Mouse (Mus musculus) adrenal gland, adult 8-10 months (tissue): ENCODE results near the gene Pigk. TPM values are rescaled to one million over a fixed set of nuclear protein-coding genes. Genes with fewer than 3 reads are reported as not detected.
"Not testable (repeated sequence)": the region's sequence is repeated elsewhere in the genome, so short reads cannot be mapped to it uniquely, and the experiment has no call there.

ENCODE experiments used
- DNase-seq: peaks from one replicate; pipeline ENCODE4 v3.0.0; 2022
- total RNA-seq, 4 experiments: library from RNA; stranded (reverse); gene quantifications; 2 replicates each; pipeline ENCODE4 v1.2.4; 2022

Gene Pigk
- total RNA-seq = 10 to 100 TPM; 65.0 to 73.7 (median 68.0) TPM

GRCm38 (mm10) chr3:152713991-152714902 is at the start of gene Pigk:
Gene Pigk (plus strand): TSS chr3:152714100.
- peak; percentile 88 for DNase-seq

DNA sequence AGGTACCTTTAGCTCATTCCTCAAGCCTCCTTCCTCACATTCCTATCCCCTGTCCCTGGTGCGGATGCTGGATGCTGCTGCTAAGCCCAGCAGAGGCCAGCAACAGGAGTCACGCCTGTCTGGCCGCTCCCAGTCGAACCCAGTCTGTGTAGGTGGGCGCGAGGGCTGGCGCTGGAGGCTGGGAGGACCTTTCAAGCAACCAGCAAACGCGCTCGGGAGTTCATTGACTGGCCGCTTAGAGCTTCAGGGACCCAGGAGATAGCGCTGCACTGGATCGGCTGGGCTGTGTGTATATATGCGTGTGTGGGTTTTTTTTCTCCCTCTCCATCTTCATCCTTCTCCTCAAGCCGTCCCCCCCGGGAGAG is 46.9 kb upstream of the Pigk start:
- DNase-seq = no peak

DNA sequence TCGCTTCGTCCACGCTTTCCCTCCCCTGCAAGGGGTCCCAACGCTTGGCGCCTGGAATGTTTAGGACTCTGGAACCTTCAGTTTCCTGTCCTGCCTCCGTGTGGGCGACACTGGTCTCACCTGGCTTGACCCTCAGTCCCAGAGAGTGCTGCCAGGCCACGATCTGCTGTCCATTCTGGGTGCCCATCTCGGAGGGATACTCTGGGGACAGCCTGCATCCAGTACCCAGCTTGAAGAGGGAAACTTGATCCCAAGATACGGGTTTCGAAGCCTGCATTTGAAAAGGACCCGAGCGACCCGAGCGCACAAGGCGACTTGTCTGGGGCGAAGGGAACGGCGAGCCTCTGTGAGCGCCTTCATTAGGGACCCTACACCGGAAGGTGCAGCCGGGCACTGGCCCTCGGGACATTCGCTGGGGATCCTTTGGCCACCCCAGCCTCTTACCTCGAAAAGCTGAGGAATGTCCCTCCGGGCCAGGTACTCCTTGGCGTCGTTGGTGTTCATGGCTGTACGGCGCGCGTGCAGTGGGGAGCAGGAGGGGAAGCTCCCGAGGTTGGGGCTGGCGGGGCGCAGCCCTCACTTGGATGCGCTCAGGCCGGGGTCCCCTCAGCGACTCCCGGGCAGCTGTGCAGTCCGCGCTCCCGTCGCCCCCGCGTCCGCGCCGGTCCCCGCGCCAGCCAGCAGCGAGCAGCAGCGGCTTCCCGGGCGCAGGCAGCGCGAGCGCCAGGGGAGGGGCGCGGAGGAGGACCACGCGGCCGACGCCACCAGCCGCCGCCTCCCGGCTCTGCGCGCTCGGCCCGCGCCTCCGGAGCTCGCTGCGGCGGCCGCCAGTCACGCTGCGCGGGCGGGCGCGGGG is 46.3 kb upstream of the Pigk start:
- DNase-seq = no peak

DNA sequence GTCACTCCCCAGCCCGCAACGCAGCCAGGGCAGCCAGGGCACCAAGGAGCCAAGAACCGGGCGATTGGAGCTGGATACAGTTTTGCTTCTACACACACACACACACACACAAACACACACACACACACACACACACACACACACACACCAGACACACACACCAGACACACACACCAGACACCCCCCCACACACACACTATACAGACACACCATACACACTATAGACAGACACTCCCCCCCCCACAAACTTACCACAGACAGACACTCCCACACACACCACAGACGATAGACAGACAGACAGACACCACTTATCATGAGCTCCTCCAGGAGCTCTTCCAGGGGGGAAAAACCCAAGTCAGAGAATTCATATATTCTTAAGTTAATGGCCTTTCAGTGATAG is 45.7 kb upstream of the Pigk start, which contains the start of gene Ak5:
TSS of gene Ak5 (minus strand) at position 122 of the 400 bp plus-strand sequence.
- DNase-seq = no peak

GRCm38 (mm10) chr3:152668793-152669192 is 45.1 kb upstream of the Pigk start:
- DNase-seq = no peak

- DNase-seq = no peak
Observed at GRCm38 (mm10) chr3:152669783-152670182, 44.1 kb upstream of the Pigk start.

GRCm38 (mm10) chr3:152674663-152675062 is 39.2 kb upstream of the Pigk start:
- DNase-seq = no peak

DNA sequence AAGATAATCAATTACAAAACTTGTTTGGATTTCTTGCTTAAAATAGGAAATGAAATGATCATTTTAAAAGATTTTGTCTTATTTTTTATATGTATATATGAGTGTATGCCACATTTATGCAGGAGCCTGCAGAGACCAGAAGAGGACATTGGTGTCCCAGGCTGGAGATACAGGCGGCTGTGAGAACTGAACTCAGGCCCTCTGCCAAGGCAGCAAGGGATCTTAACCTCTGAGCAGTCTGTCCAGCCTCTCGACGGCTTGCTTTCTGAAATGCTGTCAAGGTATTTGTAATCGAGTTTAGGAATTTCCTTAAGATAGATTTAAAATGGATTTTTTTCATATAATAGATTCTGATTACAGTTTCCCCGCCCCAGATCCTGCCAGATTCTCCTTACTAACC is 25.4 kb upstream of the Pigk start:
- DNase-seq = no peak

DNA sequence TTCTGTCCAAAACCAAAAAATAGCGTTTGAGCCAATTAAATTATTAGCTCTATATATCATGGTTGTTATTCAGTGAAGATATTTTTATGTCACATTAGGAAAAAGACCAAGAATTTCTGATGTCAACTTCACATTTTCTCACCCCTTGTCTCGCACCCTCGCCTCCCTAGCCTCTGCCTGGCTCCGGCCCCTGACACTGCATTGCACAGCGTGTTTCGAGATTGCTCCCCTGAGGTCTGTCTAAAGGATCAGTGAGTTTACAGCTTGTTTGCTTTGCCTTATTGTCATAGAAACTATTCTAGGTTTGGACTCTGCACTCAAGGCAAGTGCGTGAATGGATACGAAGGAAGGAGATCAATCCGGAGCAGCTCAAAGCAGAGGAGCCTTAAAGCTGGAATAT is 24.8 kb upstream of the Pigk start:
- no peak for DNase-seq

GRCm38 (mm10) chr3:152694950-152695349 is 18.9 kb upstream of the Pigk start:
- no peak for DNase-seq

DNA sequence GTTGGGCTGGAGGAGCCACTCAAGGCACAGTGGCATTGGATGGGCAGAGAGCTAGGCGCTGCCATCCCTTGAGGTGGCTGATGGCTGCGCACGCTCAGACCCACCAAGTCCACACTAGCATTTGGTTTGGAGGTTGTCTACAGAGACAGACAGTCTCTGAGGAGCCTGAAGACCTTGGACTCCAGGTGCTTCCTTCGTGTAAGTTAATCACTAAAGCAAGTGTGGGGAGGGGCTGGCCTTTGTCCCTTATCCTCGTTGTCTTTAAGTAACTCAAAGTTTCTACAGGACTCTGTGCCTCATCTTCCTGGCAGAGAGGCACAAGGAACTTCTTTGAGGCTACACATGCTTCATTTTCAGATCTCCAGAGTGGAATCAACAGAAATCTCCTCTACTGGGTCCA is 15.9 kb upstream of the Pigk start:
- DNase-seq = no peak

GRCm38 (mm10) chr3:152699261-152699660 is 14.6 kb upstream of the Pigk start:
- DNase-seq = no peak

GRCm38 (mm10) chr3:152701536-152701935 is 12.4 kb upstream of the Pigk start:
- not testable (repeated sequence) for DNase-seq

- DNase-seq = no peak
Observed at GRCm38 (mm10) chr3:152702274-152702843, 11.5 kb upstream of the Pigk start.

DNA sequence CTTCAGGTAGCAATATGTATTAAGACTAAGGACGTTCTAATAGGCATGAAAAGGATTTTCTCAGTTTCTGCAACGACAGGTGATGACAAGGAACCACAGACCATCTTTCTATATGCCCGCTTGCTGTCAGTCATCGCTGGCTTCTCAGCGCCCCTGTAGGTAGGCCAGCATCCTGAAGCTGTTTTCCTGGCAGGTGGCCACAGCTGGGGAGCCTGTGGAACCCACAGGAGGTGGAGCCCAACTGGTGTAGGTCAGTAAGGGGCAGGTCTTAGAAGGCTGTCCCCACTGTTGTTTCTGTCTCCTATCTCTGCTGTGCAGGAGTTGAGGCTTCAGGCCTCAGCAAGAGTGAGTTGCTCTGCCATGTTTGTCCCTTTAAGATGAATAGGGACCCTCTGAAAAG is 8.1 kb upstream of the Pigk start:
- DNase-seq = no peak

DNA sequence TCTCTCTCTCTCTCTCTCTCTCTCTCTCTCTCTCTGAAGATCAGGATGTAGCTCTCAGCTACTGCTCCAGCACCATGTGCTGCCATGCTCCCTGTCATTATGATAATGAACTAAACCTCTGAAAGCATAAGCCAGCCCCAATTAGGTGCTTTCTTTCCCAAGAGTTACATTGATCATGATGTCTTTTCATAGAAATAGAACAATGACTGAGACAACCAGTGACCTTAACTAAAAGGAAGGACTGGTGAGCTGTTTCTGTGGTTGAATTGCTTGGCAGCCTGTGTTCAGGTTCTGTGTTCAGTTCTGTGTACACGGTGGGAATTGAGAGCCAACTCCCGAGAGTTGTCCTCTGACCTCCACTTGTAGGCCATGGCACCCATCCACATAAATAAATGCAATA is 7.0 kb upstream of the Pigk start:
- no peak for DNase-seq

GRCm38 (mm10) chr3:152707321-152707823 is 6.5 kb upstream of the Pigk start:
- DNase-seq = no peak

- no peak for DNase-seq
Observed at GRCm38 (mm10) chr3:152709936-152710335, 4.0 kb upstream of the Pigk start.

DNA sequence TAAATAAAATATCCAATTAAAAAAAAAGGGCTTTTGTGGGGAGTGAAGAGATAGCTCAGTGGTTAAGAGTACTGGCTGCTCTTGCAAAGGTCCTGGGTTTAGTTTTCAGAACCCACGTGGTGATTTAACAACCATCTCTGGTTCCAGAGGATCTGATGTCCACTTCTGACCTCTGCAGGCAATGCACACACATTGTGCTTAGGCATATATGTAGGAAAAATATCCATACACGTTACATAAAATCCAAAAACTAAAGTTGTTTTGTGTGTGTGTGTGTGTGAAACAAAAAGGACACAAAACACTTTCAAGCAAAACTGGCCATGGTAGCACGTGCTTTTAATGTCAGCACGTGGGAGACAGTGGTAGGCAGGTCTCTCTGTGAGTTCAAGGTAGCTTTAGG is 943 bp upstream of the Pigk start:
- DNase-seq = no peak

DNA sequence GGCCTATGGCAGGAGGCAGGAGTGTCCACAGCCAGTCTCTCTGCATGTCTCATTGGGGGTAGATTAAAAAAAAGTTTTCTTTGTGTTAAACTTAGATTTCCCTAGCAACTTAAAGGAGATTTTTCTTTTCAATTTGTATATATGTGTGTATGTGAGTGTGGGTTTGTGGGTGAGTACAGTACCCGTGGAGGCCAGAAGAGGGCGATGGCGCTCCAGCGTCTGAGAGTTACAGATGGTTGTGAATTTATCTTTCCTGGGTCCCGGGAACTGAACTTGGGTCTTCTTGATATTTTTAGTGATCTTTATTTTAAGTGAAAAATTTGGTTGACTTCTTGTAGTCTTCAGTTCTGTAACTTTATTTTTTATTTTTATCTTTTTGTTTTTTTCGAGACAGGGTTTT is 7.4 kb downstream of the Pigk start:
- no peak for DNase-seq

DNA sequence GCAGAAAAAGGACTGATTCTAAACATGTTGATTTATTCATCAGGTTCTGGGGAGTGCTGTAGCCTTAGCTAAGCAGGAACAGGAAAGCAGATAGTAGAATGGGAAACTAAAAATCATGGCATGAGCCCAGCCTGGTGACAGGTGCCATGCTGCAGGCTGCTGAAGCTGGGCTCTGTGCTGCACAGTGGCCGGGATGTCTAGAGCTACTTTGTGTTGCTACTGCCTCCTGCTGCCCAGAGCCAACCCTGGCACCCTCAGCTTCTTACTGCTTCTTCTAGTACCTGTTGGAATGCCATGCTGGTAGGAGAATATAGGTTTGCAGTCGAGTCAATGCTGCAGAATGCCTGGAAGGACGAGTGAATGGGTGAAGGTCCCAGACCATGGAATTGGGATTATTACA is 8.9 kb downstream of the Pigk start:
- no peak for DNase-seq

DNA sequence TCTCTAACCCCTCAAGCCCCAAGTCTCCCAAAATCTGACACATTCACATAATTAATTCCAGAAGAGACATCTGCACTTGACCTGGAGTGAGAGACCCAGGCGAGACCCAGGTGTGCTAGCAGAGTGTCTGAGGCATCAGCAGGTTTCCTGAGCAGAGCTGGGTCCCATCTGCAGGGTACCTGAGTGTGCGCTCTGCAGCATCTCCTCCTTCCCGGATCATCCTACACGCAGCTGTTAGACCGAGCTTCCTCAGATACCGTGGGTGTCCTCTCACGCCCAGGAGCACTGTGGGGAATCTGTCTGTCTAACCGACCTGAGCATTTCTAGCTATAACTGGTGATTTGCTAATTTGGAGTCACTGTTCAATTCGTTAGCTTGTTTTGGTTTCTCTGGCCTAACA is 10.5 kb downstream of the Pigk start:
- no peak for DNase-seq

GRCm38 (mm10) chr3:152728238-152728637 is 14.3 kb downstream of the Pigk start:
- no peak for DNase-seq
